Mouse (Mus musculus): ENCODE measurements at regions not wholly inside any gene's neighbourhood (a gene's known extent, or its start where the extent isn't known, plus 50 kb on each side); places are given as distances from the start of the nearest gene placed in this dataset.

GRCm38 (mm10) chr10:9119249-9119648 is 233.4 kb upstream of the Sash1 start:
- TF ChIP-seq REST (IDR thresholded peaks at IDR 0.05; ENCODE audit: insufficient read depth, insufficient read length) (no peak), USF1 (IDR thresholded peaks at IDR 0.05; ENCODE audit: low read depth) (no peak), POLR2A (IDR thresholded peaks at IDR 0.05; ENCODE audit: insufficient read length, low read depth) (no peak), TCF3 (IDR thresholded peaks at IDR 0.05; ENCODE audit: insufficient read length, low read depth) (no peak), SRF (IDR thresholded peaks at IDR 0.05; ENCODE audit: control insufficient read depth, insufficient read length, low read depth) (no peak), CEBPB (IDR thresholded peaks at IDR 0.05; ENCODE audit: insufficient read depth, poor library complexity, severe bottlenecking) (no peak), POLR2AphosphoS2 (IDR thresholded peaks at IDR 0.05; ENCODE audit: insufficient read length, low read depth) (no peak), MAX (IDR thresholded peaks at IDR 0.05; ENCODE audit: low read depth) (no peak), MYOD1 (IDR thresholded peaks at IDR 0.05; ENCODE audit: control insufficient read depth in 1 of 3, insufficient read length in 2 of 3, low read depth in 2 of 3) (no peak), TCF12 (IDR thresholded peaks at IDR 0.05; ENCODE audit: insufficient read depth, poor library complexity, severe bottlenecking) (no peak), MYOG (IDR thresholded peaks at IDR 0.05; ENCODE audit: control insufficient read depth in 1 of 3, insufficient read depth in 1 of 3, insufficient read length in 2 of 3, low read depth in 2 of 3) (no peak), E2F4 (IDR thresholded peaks at IDR 0.05; ENCODE audit: insufficient read depth) (no peak)

DNA sequence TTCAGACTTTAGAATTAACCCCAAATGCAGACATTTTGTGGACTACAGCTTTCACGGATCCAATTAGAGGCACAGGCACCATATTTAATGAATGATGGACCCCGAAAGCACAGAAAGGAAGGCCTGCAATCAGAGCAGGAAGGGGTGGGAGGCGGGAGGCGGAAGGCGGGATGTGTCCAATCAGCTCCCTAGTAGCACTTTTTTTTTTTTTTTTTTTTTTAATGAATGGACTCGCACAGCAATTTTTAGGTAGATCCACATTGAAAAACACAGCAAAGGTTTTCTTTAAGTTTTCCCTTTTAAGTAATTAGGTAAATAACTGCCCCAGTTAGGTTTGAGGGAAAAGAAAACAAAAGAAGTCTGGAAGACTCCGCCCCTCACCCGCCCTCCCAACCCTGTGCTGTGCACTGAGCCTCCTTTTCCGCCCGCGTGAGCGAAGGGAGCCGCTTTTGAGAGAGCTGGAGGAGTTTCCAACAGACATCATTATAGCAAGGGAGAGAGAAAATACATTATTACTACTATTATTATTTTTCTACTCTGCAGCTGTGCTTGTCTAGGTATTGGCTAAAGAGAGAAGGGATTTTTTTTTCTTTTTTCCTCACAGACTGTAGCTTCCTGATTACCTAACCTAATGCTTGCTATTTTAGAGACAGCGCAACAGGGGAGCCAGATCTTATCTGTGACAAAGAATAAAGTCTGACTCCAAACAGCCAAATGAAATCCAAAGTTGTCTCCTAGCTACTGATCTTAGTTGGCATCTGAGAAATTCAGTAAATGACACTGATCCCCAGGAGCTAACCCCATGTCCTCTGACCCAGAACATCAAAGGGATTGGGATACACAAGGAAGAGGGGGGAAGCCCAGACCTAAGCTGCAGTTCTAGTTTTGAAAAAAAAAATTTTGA is 232.0 kb upstream of the Sash1 start:
- Histone ChIP-seq H3K4me2 (ENCODE audit: low read depth) (no peak overlapping the region), H3K4me3 (no peak overlapping the region), H3K36me3 (ENCODE audit: control insufficient read depth, insufficient read depth) (no peaks in the 10 kb centered on the region), H3K27me3 (ENCODE audit: control insufficient read depth, insufficient read depth, insufficient read length) (no peaks in the 10 kb centered on the region), H3K79me2 (ENCODE audit: control insufficient read depth, insufficient read depth) (no peaks in the 10 kb centered on the region), H3ac (ENCODE audit: control insufficient read depth, insufficient read length) (no peak overlapping the region)
- TF ChIP-seq TCF12 (IDR thresholded peaks at IDR 0.05; ENCODE audit: insufficient read depth, poor library complexity, severe bottlenecking) = no peak
- no peak for TF ChIP-seq CEBPB (IDR thresholded peaks at IDR 0.05; ENCODE audit: insufficient read depth, poor library complexity, severe bottlenecking)
- no peak for TF ChIP-seq E2F4 (IDR thresholded peaks at IDR 0.05; ENCODE audit: insufficient read depth)
- TF ChIP-seq MYOD1 (IDR thresholded peaks at IDR 0.05; ENCODE audit: control insufficient read depth in 1 of 3, insufficient read length in 2 of 3, low read depth in 2 of 3) = no peak

More at GRCm38 (mm10) chr10:9119249-9119648, 233.4 kb upstream of the Sash1 start:
- no peaks in the 10 kb centered on the region for H3K27me3 ChIP-seq (ENCODE audit: control insufficient read depth, insufficient read depth, insufficient read length)
- H3ac ChIP-seq (ENCODE audit: control insufficient read depth, insufficient read length) = no peak overlapping the region
- H3K4me3 ChIP-seq = no peak overlapping the region
- no peaks in the 10 kb centered on the region for H3K36me3 ChIP-seq (ENCODE audit: control insufficient read depth, insufficient read depth)
- H3K4me2 ChIP-seq (ENCODE audit: low read depth) = no peak overlapping the region
- no peaks in the 10 kb centered on the region for H3K79me2 ChIP-seq (ENCODE audit: control insufficient read depth, insufficient read depth)

DNA sequence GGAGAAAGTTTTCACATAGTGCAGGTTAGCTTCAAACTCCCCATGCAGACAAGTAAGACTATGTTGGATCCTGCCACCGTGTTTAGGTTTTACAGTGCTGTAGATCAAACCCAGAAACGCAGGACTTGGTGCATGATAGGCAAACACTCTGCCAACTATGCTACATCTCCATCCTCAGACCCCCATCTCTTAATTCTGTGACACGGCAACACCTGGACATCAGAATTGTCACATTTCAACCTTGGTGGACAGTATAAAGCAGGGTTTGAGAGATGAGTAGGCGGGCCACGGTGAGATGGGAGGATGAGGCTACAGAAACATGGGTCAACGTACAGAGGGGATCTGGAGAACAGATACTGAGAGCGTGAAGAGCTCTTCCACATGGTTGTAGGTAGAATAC is 231.3 kb upstream of the Sash1 start:
- Histone ChIP-seq H3K27me3 (ENCODE audit: control insufficient read depth, insufficient read depth, insufficient read length) (no peaks in the 10 kb centered on the region), H3K4me3 (no peak overlapping the region), H3K36me3 (ENCODE audit: control insufficient read depth, insufficient read depth) (no peaks in the 10 kb centered on the region), H3K79me2 (ENCODE audit: control insufficient read depth, insufficient read depth) (no peaks in the 10 kb centered on the region), H3ac (ENCODE audit: control insufficient read depth, insufficient read length) (no peak overlapping the region), H3K4me2 (ENCODE audit: low read depth) (no peak overlapping the region)
- TF ChIP-seq MYOD1 (IDR thresholded peaks at IDR 0.05; ENCODE audit: control insufficient read depth in 1 of 3, insufficient read length in 2 of 3, low read depth in 2 of 3) (no peak), CEBPB (IDR thresholded peaks at IDR 0.05; ENCODE audit: insufficient read depth, poor library complexity, severe bottlenecking) (no peak)

- TF ChIP-seq POLR2A (IDR thresholded peaks at IDR 0.05; ENCODE audit: insufficient read length, low read depth) (no peak), TCF3 (IDR thresholded peaks at IDR 0.05; ENCODE audit: insufficient read length, low read depth) (no peak), TCF12 (IDR thresholded peaks at IDR 0.05; ENCODE audit: insufficient read depth, poor library complexity, severe bottlenecking) (no peak), POLR2AphosphoS2 (IDR thresholded peaks at IDR 0.05; ENCODE audit: insufficient read length, low read depth) (no peak), USF1 (IDR thresholded peaks at IDR 0.05; ENCODE audit: low read depth) (no peak), SRF (IDR thresholded peaks at IDR 0.05; ENCODE audit: control insufficient read depth, insufficient read length, low read depth) (no peak), CEBPB (IDR thresholded peaks at IDR 0.05; ENCODE audit: insufficient read depth, poor library complexity, severe bottlenecking) (no peak), MYOG (IDR thresholded peaks at IDR 0.05; ENCODE audit: control insufficient read depth in 1 of 3, insufficient read depth in 1 of 3, insufficient read length in 2 of 3, low read depth in 2 of 3) (no peak), MYOD1 (IDR thresholded peaks at IDR 0.05; ENCODE audit: control insufficient read depth in 1 of 3, insufficient read length in 2 of 3, low read depth in 2 of 3) (no peak), MAX (IDR thresholded peaks at IDR 0.05; ENCODE audit: low read depth) (no peak), E2F4 (IDR thresholded peaks at IDR 0.05; ENCODE audit: insufficient read depth) (no peak), REST (IDR thresholded peaks at IDR 0.05; ENCODE audit: insufficient read depth, insufficient read length) (no peak)
- no peak overlapping the region for H3K4me3 ChIP-seq
- H3K27me3 ChIP-seq (ENCODE audit: control insufficient read depth, insufficient read depth, insufficient read length) = no peaks in the 10 kb centered on the region
Measured at GRCm38 (mm10) chr10:9113706-9114105, 227.8 kb upstream of the Sash1 start.

DNA sequence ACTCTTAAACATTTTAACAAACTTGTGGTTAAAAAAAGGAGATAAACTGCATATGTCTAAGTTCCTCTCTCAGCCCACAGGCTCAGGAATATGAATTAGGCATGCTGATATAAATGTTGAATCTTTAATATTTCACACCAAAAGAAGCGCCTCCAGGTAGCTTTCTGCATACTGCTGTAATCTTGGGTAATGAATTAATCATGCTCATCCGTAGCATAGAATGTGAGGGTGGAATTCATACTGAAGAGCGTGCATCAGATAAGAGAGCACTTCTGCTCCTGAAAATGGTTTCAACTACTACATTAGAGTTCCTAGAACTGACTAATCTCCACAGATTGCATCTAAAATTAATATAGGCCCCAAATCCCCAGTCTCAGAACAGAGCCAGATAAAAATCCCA is 225.2 kb upstream of the Sash1 start:
- no peaks in the 10 kb centered on the region for H3K79me2 ChIP-seq (ENCODE audit: control insufficient read depth, insufficient read depth)
- no peak for TF ChIP-seq TCF12 (IDR thresholded peaks at IDR 0.05; ENCODE audit: insufficient read depth, poor library complexity, severe bottlenecking)
- H3K4me2 ChIP-seq (ENCODE audit: low read depth) = no peak overlapping the region
- no peaks in the 10 kb centered on the region for H3K36me3 ChIP-seq (ENCODE audit: control insufficient read depth, insufficient read depth)
- H3ac ChIP-seq (ENCODE audit: control insufficient read depth, insufficient read length) = no peak overlapping the region
- H3K27me3 ChIP-seq (ENCODE audit: control insufficient read depth, insufficient read depth, insufficient read length) = no peaks in the 10 kb centered on the region
- no peak overlapping the region for H3K4me3 ChIP-seq

More at GRCm38 (mm10) chr10:9113706-9114105, 227.8 kb upstream of the Sash1 start:
- Histone ChIP-seq H3ac (ENCODE audit: control insufficient read depth, insufficient read length) (no peak overlapping the region), H3K36me3 (ENCODE audit: control insufficient read depth, insufficient read depth) (no peaks in the 10 kb centered on the region), H3K79me2 (ENCODE audit: control insufficient read depth, insufficient read depth) (no peaks in the 10 kb centered on the region), H3K4me2 (ENCODE audit: low read depth) (no peak overlapping the region)
